Mouse (Mus musculus) testis, adult 2 months (tissue): ENCODE results near the gene Il17rb.

Experiments
- CTCF ChIP-seq: fragments of 200-500 bp; IDR thresholded peaks from 2 replicates; pipeline ENCODE4 v1.5.1; 2012; ENCODE audit warnings: low read depth, mild to moderate bottlenecking, inconsistent platforms, low read length, moderate library complexity; ENCODE audit not compliant: control insufficient read depth, insufficient read depth, insufficient replicate concordance
- POLR2A ChIP-seq: fragments of 200-500 bp; IDR thresholded peaks from 2 replicates; pipeline ENCODE4 v1.6.1; 2012; ENCODE audit warnings: low read depth, mild to moderate bottlenecking, inconsistent platforms, low read length, moderate library complexity; ENCODE audit not compliant: control insufficient read depth

DNA sequence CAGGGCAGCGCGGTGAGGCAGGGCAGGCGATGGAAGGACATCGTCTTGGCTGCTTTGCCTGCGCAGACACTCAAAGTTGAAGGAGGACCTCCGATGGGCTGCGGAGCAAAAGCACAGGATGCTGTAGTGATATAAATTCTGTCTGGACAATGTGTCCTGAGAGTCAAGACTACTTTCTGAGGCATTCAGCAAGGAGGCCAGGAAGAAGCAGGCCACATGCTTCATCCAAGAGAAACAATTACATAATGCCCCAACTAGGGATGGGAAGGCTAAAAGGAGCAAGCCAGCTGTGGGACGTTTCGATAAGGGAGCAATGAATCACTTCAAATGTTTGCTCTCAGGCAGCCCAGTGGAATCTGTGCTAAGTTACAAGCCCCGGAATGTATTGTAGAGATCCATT lies 36.5 kb upstream of the Il17rb start:
- no peak for TF ChIP-seq POLR2A
- TF ChIP-seq CTCF, result no peak
